Mouse (Mus musculus): ENCODE measurements around the gene Pdap1. TPM values are rescaled to one million over a fixed set of nuclear protein-coding genes. Genes with fewer than 3 reads are reported as not detected.

Gene Pdap1
- polyA plus RNA-seq, 1 experiment from 2014 or later: 81.4 TPM

GRCm38 (mm10) chr5:145115736-145116135, 24.3 kb downstream of the Pdap1 start:
- Histone ChIP-seq H3K9me3 (replicated peaks; ENCODE audit: control insufficient read depth, low read length) (no peaks in the 10 kb centered on the region), H3K9ac (ENCODE audit: low read length) (peak overlapping the region; percentile 4; the same call in 1 of the 2 replicates), H3K4me2 (ENCODE audit: low read depth, low read length) (peak overlapping the region; percentile 85), H3K27ac (ENCODE audit: low read length) (peak overlapping the region; percentile 84), H3K27me3 (ENCODE audit: control insufficient read depth, insufficient read depth, low read length) (no peaks in the 10 kb centered on the region), H3K4me1 (ENCODE audit: control insufficient read depth, insufficient read depth, low read length) (peaks cover 30% of the 10 kb centered on the region), H3K36me3 (ENCODE audit: control insufficient read depth, insufficient read depth, low read length) (no peaks in the 10 kb centered on the region), H3K4me3 (replicated peaks; ENCODE audit: low read length) (peak overlapping the region; percentile 1)
- no peak for ATAC-seq (ENCODE audit: insufficient read depth, low FRiP score)
- WGBS: 78% methylated on average over 5 of the region's 5 CpGs

GRCm38 (mm10) chr5:145114606-145115473, 25.2 kb downstream of the Pdap1 start:
- peaks cover 30% of the 10 kb centered on the region for H3K4me1 ChIP-seq (ENCODE audit: control insufficient read depth, insufficient read depth, low read length)
- no peaks in the 10 kb centered on the region for H3K9me3 ChIP-seq (replicated peaks; ENCODE audit: control insufficient read depth, low read length)
- H3K27me3 ChIP-seq (ENCODE audit: control insufficient read depth, insufficient read depth, low read length): no peaks in the 10 kb centered on the region
- peak overlapping the region; percentile 89 for H3K9ac ChIP-seq (ENCODE audit: low read length)
- peak; percentile 34 for ATAC-seq (ENCODE audit: insufficient read depth, low FRiP score)
- H3K27ac ChIP-seq (ENCODE audit: low read length): peak overlapping the region; percentile 84
- H3K36me3 ChIP-seq (ENCODE audit: control insufficient read depth, insufficient read depth, low read length): no peaks in the 10 kb centered on the region
- peak overlapping the region; percentile 85 for H3K4me2 ChIP-seq (ENCODE audit: low read depth, low read length)
- peak overlapping the region; percentile 78 for H3K4me3 ChIP-seq (replicated peaks; ENCODE audit: low read length)
- 13% methylated on average over 40 of the region's 40 CpGs for WGBS

- no peaks in the 10 kb centered on the region for H3K27me3 ChIP-seq (ENCODE audit: control insufficient read depth, insufficient read depth, low read length)
- peak within 1 kb of the TSS; percentile 89 for H3K9ac ChIP-seq (ENCODE audit: low read length)
- H3K4me3 ChIP-seq (replicated peaks; ENCODE audit: low read length): peak within 1 kb of the TSS; percentile 78
- H3K4me2 ChIP-seq (ENCODE audit: low read depth, low read length): peak within 1 kb of the TSS; percentile 85
- no peaks in the 10 kb centered on the region for H3K9me3 ChIP-seq (replicated peaks; ENCODE audit: control insufficient read depth, low read length)
- H3K36me3 ChIP-seq (ENCODE audit: control insufficient read depth, insufficient read depth, low read length): 0 out of 2 replicates have a peak, but pooled peaks cover 1% of the 10 kb centered on the region
- H3K27ac ChIP-seq (ENCODE audit: low read length): peak within 1 kb of the TSS; percentile 84
- ATAC-seq (ENCODE audit: insufficient read depth, low FRiP score): peak; percentile 86
- WGBS: under 1% methylated on average over 51 of the region's 53 CpGs
- peaks cover 30% of the 10 kb centered on the region for H3K4me1 ChIP-seq (ENCODE audit: control insufficient read depth, insufficient read depth, low read length)
These were observed 25.9 kb downstream of the Pdap1 start, which contains the start of gene Arpc1b for GRCm38 (mm10) chr5:145114071-145114605. TSS of gene Arpc1b (plus strand) at chr5:145114215.

- peak overlapping the region; percentile 78 for H3K4me3 ChIP-seq (replicated peaks; ENCODE audit: low read length)
- no peaks in the 10 kb centered on the region for H3K27me3 ChIP-seq (ENCODE audit: control insufficient read depth, insufficient read depth, low read length)
- no peaks in the 10 kb centered on the region for H3K9me3 ChIP-seq (replicated peaks; ENCODE audit: control insufficient read depth, low read length)
- peak overlapping the region; percentile 89 for H3K9ac ChIP-seq (ENCODE audit: low read length)
- H3K36me3 ChIP-seq (ENCODE audit: control insufficient read depth, insufficient read depth, low read length): peaks cover 6% of the 10 kb centered on the region; the same call in 1 of the 2 replicates
- H3K4me1 ChIP-seq (ENCODE audit: control insufficient read depth, insufficient read depth, low read length): peaks cover 30% of the 10 kb centered on the region
- peak overlapping the region; percentile 85 for H3K4me2 ChIP-seq (ENCODE audit: low read depth, low read length)
- no peak for ATAC-seq (ENCODE audit: insufficient read depth, low FRiP score)
- H3K27ac ChIP-seq (ENCODE audit: low read length): no peak overlapping the region
- WGBS: 29% methylated on average over 2 of the region's 2 CpGs
These were observed 26.6 kb downstream of the Pdap1 start for GRCm38 (mm10) chr5:145113416-145113815.

- 79% methylated on average over 8 of the region's 8 CpGs for WGBS
- Histone ChIP-seq H3K9me3 (replicated peaks; ENCODE audit: control insufficient read depth, low read length) (no peaks in the 10 kb centered on the region), H3K4me2 (ENCODE audit: low read depth, low read length) (no peak overlapping the region), H3K9ac (ENCODE audit: low read length) (no peak overlapping the region), H3K4me3 (replicated peaks; ENCODE audit: low read length) (no peak overlapping the region), H3K36me3 (ENCODE audit: control insufficient read depth, insufficient read depth, low read length) (peaks cover 6% of the 10 kb centered on the region; the same call in 1 of the 2 replicates), H3K27ac (ENCODE audit: low read length) (no peak overlapping the region), H3K4me1 (ENCODE audit: control insufficient read depth, insufficient read depth, low read length) (peaks cover 25% of the 10 kb centered on the region), H3K27me3 (ENCODE audit: control insufficient read depth, insufficient read depth, low read length) (no peaks in the 10 kb centered on the region)
- ATAC-seq (ENCODE audit: insufficient read depth, low FRiP score): no peak
These were observed 27.5 kb downstream of the Pdap1 start for GRCm38 (mm10) chr5:145112566-145112965.

GRCm38 (mm10) chr5:145110401-145110800, 29.6 kb downstream of the Pdap1 start:
- Histone ChIP-seq H3K4me1 (ENCODE audit: control insufficient read depth, insufficient read depth, low read length) (peaks cover 7% of the 10 kb centered on the region), H3K9ac (ENCODE audit: low read length) (no peak overlapping the region), H3K27ac (ENCODE audit: low read length) (no peak overlapping the region), H3K27me3 (ENCODE audit: control insufficient read depth, insufficient read depth, low read length) (no peaks in the 10 kb centered on the region), H3K4me3 (replicated peaks; ENCODE audit: low read length) (no peak overlapping the region), H3K9me3 (replicated peaks; ENCODE audit: control insufficient read depth, low read length) (no peaks in the 10 kb centered on the region), H3K4me2 (ENCODE audit: low read depth, low read length) (no peak overlapping the region), H3K36me3 (ENCODE audit: control insufficient read depth, insufficient read depth, low read length) (peaks cover 8% of the 10 kb centered on the region; the same call in 1 of the 2 replicates)
- ATAC-seq (ENCODE audit: insufficient read depth, low FRiP score): no peak
- WGBS: 82% methylated on average over 6 of the region's 6 CpGs

- Histone ChIP-seq H3K27me3 (ENCODE audit: control insufficient read depth, insufficient read depth, low read length) (no peaks in the 10 kb centered on the region), H3K9ac (ENCODE audit: low read length) (no peak overlapping the region), H3K9me3 (replicated peaks; ENCODE audit: control insufficient read depth, low read length) (no peaks in the 10 kb centered on the region), H3K4me1 (ENCODE audit: control insufficient read depth, insufficient read depth, low read length) (no peaks in the 10 kb centered on the region), H3K36me3 (ENCODE audit: control insufficient read depth, insufficient read depth, low read length) (peaks cover 35% of the 10 kb centered on the region), H3K4me2 (ENCODE audit: low read depth, low read length) (no peak overlapping the region), H3K27ac (ENCODE audit: low read length) (no peak overlapping the region), H3K4me3 (replicated peaks; ENCODE audit: low read length) (no peak overlapping the region)
- 85% methylated on average over 9 of the region's 9 CpGs for WGBS
- ATAC-seq (ENCODE audit: insufficient read depth, low FRiP score): no peak
These were observed 34.3 kb downstream of the Pdap1 start for GRCm38 (mm10) chr5:145105694-145106275.

GRCm38 (mm10) chr5:145104328-145104727, 35.7 kb downstream of the Pdap1 start:
- H3K36me3 ChIP-seq (ENCODE audit: control insufficient read depth, insufficient read depth, low read length): peaks cover 45% of the 10 kb centered on the region
- H3K9me3 ChIP-seq (replicated peaks; ENCODE audit: control insufficient read depth, low read length): no peaks in the 10 kb centered on the region
- H3K27me3 ChIP-seq (ENCODE audit: control insufficient read depth, insufficient read depth, low read length): no peaks in the 10 kb centered on the region
- no peak overlapping the region for H3K9ac ChIP-seq (ENCODE audit: low read length)
- 84% methylated on average over 9 of the region's 9 CpGs for WGBS
- peak; percentile 49; the same call in 1 of the 2 replicates for ATAC-seq (ENCODE audit: insufficient read depth, low FRiP score)
- H3K27ac ChIP-seq (ENCODE audit: low read length): no peak overlapping the region
- H3K4me1 ChIP-seq (ENCODE audit: control insufficient read depth, insufficient read depth, low read length): no peaks in the 10 kb centered on the region
- H3K4me2 ChIP-seq (ENCODE audit: low read depth, low read length): no peak overlapping the region
- H3K4me3 ChIP-seq (replicated peaks; ENCODE audit: low read length): no peak overlapping the region

GRCm38 (mm10) chr5:145102706-145103105, 37.3 kb downstream of the Pdap1 start:
- no peak overlapping the region for H3K9ac ChIP-seq (ENCODE audit: low read length)
- ATAC-seq (ENCODE audit: insufficient read depth, low FRiP score): peak; percentile 68; the same call in 1 of the 2 replicates
- H3K4me3 ChIP-seq (replicated peaks; ENCODE audit: low read length): no peak overlapping the region
- peaks cover 45% of the 10 kb centered on the region for H3K36me3 ChIP-seq (ENCODE audit: control insufficient read depth, insufficient read depth, low read length)
- whole genome bisulfite sequencing: 67% methylated on average over 4 of the region's 4 CpGs
- H3K27me3 ChIP-seq (ENCODE audit: control insufficient read depth, insufficient read depth, low read length): no peaks in the 10 kb centered on the region
- no peak overlapping the region for H3K4me2 ChIP-seq (ENCODE audit: low read depth, low read length)
- no peaks in the 10 kb centered on the region for H3K4me1 ChIP-seq (ENCODE audit: control insufficient read depth, insufficient read depth, low read length)
- H3K9me3 ChIP-seq (replicated peaks; ENCODE audit: control insufficient read depth, low read length): no peaks in the 10 kb centered on the region
- no peak overlapping the region for H3K27ac ChIP-seq (ENCODE audit: low read length)
